Mouse (Mus musculus) embryonic facial prominence, embryonic 12.5 days (tissue): ENCODE measurements around the gene Igll1. TPM values are rescaled to one million over a fixed set of nuclear protein-coding genes. Genes with fewer than 3 reads are reported as not detected.

Source experiments
- ATAC-seq: fragments of 200-750 bp; cut with Nextera tagmentation; 2 replicates; pipeline ENCODE4 v1.8.0; 2017; ENCODE audit not compliant: insufficient number of reproducible peaks, insufficient read depth, low FRiP score, low TSS enrichment
- H3K27ac ChIP-seq: fragments of 300-500 bp; sonication (generic); 2 replicates; pipeline ENCODE4 v1.5.1; 2016; ENCODE audit warnings: mild to moderate bottlenecking
- H3K27me3 ChIP-seq: fragments of 300-500 bp; sonication (generic); 2 replicates; pipeline ENCODE4 v1.6.1; 2016; ENCODE audit warnings: mild to moderate bottlenecking, moderate library complexity
- H3K36me3 ChIP-seq: fragments of 300-500 bp; sonication (generic); 2 replicates; pipeline ENCODE4 v1.6.1; 2016; ENCODE audit warnings: mild to moderate bottlenecking
- H3K4me1 ChIP-seq: fragments of 300-500 bp; sonication (generic); 2 replicates; pipeline ENCODE4 v1.6.1; 2016
- H3K4me2 ChIP-seq: fragments of 300-500 bp; sonication (generic); replicated peaks from 2 replicates; pipeline ENCODE4 v1.6.1; 2016; ENCODE audit warnings: mild to moderate bottlenecking, moderate library complexity
- H3K4me3 ChIP-seq: fragments of 300-500 bp; sonication (generic); 2 replicates; pipeline ENCODE4 v1.5.1; 2016; ENCODE audit warnings: mild to moderate bottlenecking
- H3K9ac ChIP-seq: fragments of 300-500 bp; sonication (generic); 2 replicates; pipeline ENCODE4 v1.6.1; 2016; ENCODE audit warnings: mild to moderate bottlenecking, moderate library complexity
- H3K9me3 ChIP-seq: fragments of 300-500 bp; sonication (generic); 2 replicates; pipeline ENCODE4 v1.6.1; 2016; ENCODE audit warnings: mild to moderate bottlenecking, moderate library complexity
- WGBS: fragments of 180-500 bp; shearing (Covaris S2); methylation state at CpG from one replicate; pipeline ENCODE4 v1.1.7; 2016; 5-methylcytosine and 5-hydroxymethylcytosine counted together
- polyA plus RNA-seq: library from polyadenylated mRNA; unstranded; fragments of >200 nt; fragmentation: Nextera tagmentation; extraction: Ambion mirVana; gene quantifications from 2 replicates; pipeline ENCODE4 v1.2.1, GENCODE M21; 2016

The Igll1 gene
- not detected in 2 replicates for polyA plus RNA-seq

GRCm38 (mm10) chr16:16863978-16864377 is at the start of gene Igll1:
Gene Igll1 (minus strand): TSS chr16:16863985.
- H3K4me3 ChIP-seq, result no peak within 1 kb of the TSS
- H3K27me3 ChIP-seq, result no peaks in the 10 kb centered on the region
- H3K9me3 ChIP-seq, result no peaks in the 10 kb centered on the region
- H3K36me3 ChIP-seq, result no peaks in the 10 kb centered on the region
- 71% methylated on average over 2 of the region's 2 CpGs for WGBS
- no peak within 1 kb of the TSS for H3K4me2 ChIP-seq
- no peaks in the 10 kb centered on the region for H3K4me1 ChIP-seq
- no peak within 1 kb of the TSS for H3K27ac ChIP-seq
- H3K9ac ChIP-seq, result no peak within 1 kb of the TSS
- ATAC-seq, result no peak

GRCm38 (mm10) chr16:16913440-16913839 is 49.7 kb upstream of the Igll1 start:
- no peak overlapping the region for H3K4me3 ChIP-seq
- H3K9me3 ChIP-seq, result no peaks in the 10 kb centered on the region
- WGBS, result 70% methylated on average over 1 of the region's 1 CpGs
- H3K27ac ChIP-seq, result no peak overlapping the region
- H3K27me3 ChIP-seq, result no peaks in the 10 kb centered on the region
- peaks cover 68% of the 10 kb centered on the region for H3K36me3 ChIP-seq
- no peak overlapping the region for H3K4me2 ChIP-seq
- H3K9ac ChIP-seq, result no peak overlapping the region
- H3K4me1 ChIP-seq, result no peaks in the 10 kb centered on the region
- ATAC-seq, result no peak

GRCm38 (mm10) chr16:16911641-16912597 is 48.1 kb upstream of the Igll1 start:
- H3K9me3 ChIP-seq, result no peaks in the 10 kb centered on the region
- H3K4me1 ChIP-seq, result no peaks in the 10 kb centered on the region
- peak; percentile 83 for ATAC-seq
- no peak overlapping the region for H3K4me2 ChIP-seq
- no peak overlapping the region for H3K9ac ChIP-seq
- no peaks in the 10 kb centered on the region for H3K27me3 ChIP-seq
- H3K4me3 ChIP-seq, result no peak overlapping the region
- WGBS, result 36% methylated on average over 13 of the region's 13 CpGs
- peaks cover 65% of the 10 kb centered on the region for H3K36me3 ChIP-seq
- no peak overlapping the region for H3K27ac ChIP-seq

GRCm38 (mm10) chr16:16907799-16908198 is 44.0 kb upstream of the Igll1 start:
- 74% methylated on average over 6 of the region's 6 CpGs for WGBS
- H3K27me3 ChIP-seq, result no peaks in the 10 kb centered on the region
- no peak overlapping the region for H3K4me3 ChIP-seq
- no peaks in the 10 kb centered on the region for H3K9me3 ChIP-seq
- no peak overlapping the region for H3K4me2 ChIP-seq
- peaks cover 70% of the 10 kb centered on the region for H3K36me3 ChIP-seq
- ATAC-seq, result no peak
- H3K9ac ChIP-seq, result no peak overlapping the region
- no peaks in the 10 kb centered on the region for H3K4me1 ChIP-seq
- H3K27ac ChIP-seq, result no peak overlapping the region

GRCm38 (mm10) chr16:16903188-16903587 is 39.4 kb upstream of the Igll1 start:
- WGBS, result 91% methylated on average over 5 of the region's 5 CpGs
- no peak overlapping the region for H3K4me2 ChIP-seq
- H3K9me3 ChIP-seq, result no peaks in the 10 kb centered on the region
- no peaks in the 10 kb centered on the region for H3K4me1 ChIP-seq
- H3K27ac ChIP-seq, result no peak overlapping the region
- peaks cover 47% of the 10 kb centered on the region for H3K36me3 ChIP-seq
- H3K4me3 ChIP-seq, result no peak overlapping the region
- no peak for ATAC-seq
- H3K27me3 ChIP-seq, result no peaks in the 10 kb centered on the region
- H3K9ac ChIP-seq, result no peak overlapping the region

- 0 out of 2 replicates have a peak, but pooled peaks cover 6% of the 10 kb centered on the region for H3K4me1 ChIP-seq
- H3K27me3 ChIP-seq, result no peaks in the 10 kb centered on the region
- ATAC-seq, result no peak
- no peak overlapping the region for H3K4me2 ChIP-seq
- no peak overlapping the region for H3K4me3 ChIP-seq
- H3K27ac ChIP-seq, result no peak overlapping the region
- H3K36me3 ChIP-seq, result peaks cover 38% of the 10 kb centered on the region
- no peaks in the 10 kb centered on the region for H3K9me3 ChIP-seq
- H3K9ac ChIP-seq, result no peak overlapping the region
- 86% methylated on average over 4 of the region's 4 CpGs for WGBS
Measured at GRCm38 (mm10) chr16:16902329-16902728, 38.5 kb upstream of the Igll1 start.

GRCm38 (mm10) chr16:16897056-16897584 is 33.3 kb upstream of the Igll1 start:
- WGBS, result 27% methylated on average over 10 of the region's 10 CpGs
- Histone ChIP-seq H3K4me3 (peak overlapping the region; percentile 54), H3K4me2 (peak overlapping the region; percentile 74), H3K27me3 (no peaks in the 10 kb centered on the region), H3K9ac (peak overlapping the region; percentile 73), H3K36me3 (peaks cover 20% of the 10 kb centered on the region), H3K4me1 (0 out of 2 replicates have a peak, but pooled peaks cover 14% of the 10 kb centered on the region), H3K9me3 (no peaks in the 10 kb centered on the region), H3K27ac (peak overlapping the region; percentile 47; the same call in 1 of the 2 replicates)
- ATAC-seq, result no peak

GRCm38 (mm10) chr16:16896382-16897055 is 32.7 kb upstream of the Igll1 start, which contains the start of gene Ppm1f:
Gene Ppm1f (plus strand): TSS chr16:16896469.
- Histone ChIP-seq H3K9ac (peak within 1 kb of the TSS; percentile 73), H3K27me3 (no peaks in the 10 kb centered on the region), H3K27ac (peak within 1 kb of the TSS; percentile 47; the same call in 1 of the 2 replicates), H3K4me3 (peak within 1 kb of the TSS; percentile 54), H3K36me3 (peaks cover 26% of the 10 kb centered on the region), H3K4me1 (0 out of 2 replicates have a peak, but pooled peaks cover 14% of the 10 kb centered on the region), H3K4me2 (peak within 1 kb of the TSS; percentile 74), H3K9me3 (no peaks in the 10 kb centered on the region)
- peak; percentile 87 for ATAC-seq
- under 1% methylated on average over 29 of the region's 29 CpGs for WGBS

- Histone ChIP-seq H3K27me3 (no peaks in the 10 kb centered on the region), H3K4me1 (0 out of 2 replicates have a peak, but pooled peaks cover 14% of the 10 kb centered on the region), H3K4me2 (peak overlapping the region; percentile 74), H3K9me3 (no peaks in the 10 kb centered on the region), H3K27ac (peak overlapping the region; percentile 37; the same call in 1 of the 2 replicates), H3K4me3 (peak overlapping the region; percentile 54; the same call in 1 of the 2 replicates), H3K36me3 (peaks cover 32% of the 10 kb centered on the region), H3K9ac (no peak overlapping the region)
- 21% methylated on average over 4 of the region's 4 CpGs for WGBS
- ATAC-seq, result peak; percentile 69
Measured at GRCm38 (mm10) chr16:16896015-16896381, 32.2 kb upstream of the Igll1 start.

- H3K9me3 ChIP-seq, result no peaks in the 10 kb centered on the region
- peaks cover 68% of the 10 kb centered on the region for H3K36me3 ChIP-seq
- H3K4me3 ChIP-seq, result no peak overlapping the region
- ATAC-seq, result no peak
- no peak overlapping the region for H3K27ac ChIP-seq
- H3K27me3 ChIP-seq, result no peaks in the 10 kb centered on the region
- 0 out of 2 replicates have a peak, but pooled peaks cover 8% of the 10 kb centered on the region for H3K4me1 ChIP-seq
- 91% methylated on average over 7 of the region's 7 CpGs for WGBS
- no peak overlapping the region for H3K4me2 ChIP-seq
- H3K9ac ChIP-seq, result no peak overlapping the region
Measured at GRCm38 (mm10) chr16:16892366-16892765, 28.6 kb upstream of the Igll1 start.

GRCm38 (mm10) chr16:16888341-16888740 is 24.6 kb upstream of the Igll1 start:
- no peak for ATAC-seq
- Histone ChIP-seq H3K36me3 (peaks cover 99% of the 10 kb centered on the region), H3K4me1 (no peaks in the 10 kb centered on the region), H3K9me3 (no peaks in the 10 kb centered on the region), H3K27ac (no peak overlapping the region), H3K4me3 (no peak overlapping the region), H3K4me2 (no peak overlapping the region), H3K9ac (no peak overlapping the region), H3K27me3 (no peaks in the 10 kb centered on the region)
- WGBS, result 97% methylated on average over 1 of the region's 1 CpGs
